Mouse (Mus musculus) kidney, embryonic 16.5 days (tissue): ENCODE measurements around the gene Lmo1. TPM values are rescaled to one million over a fixed set of nuclear protein-coding genes. Genes with fewer than 3 reads are reported as not detected.
"Not testable (repeated sequence)": the region's sequence is repeated elsewhere in the genome, so short reads cannot be mapped to it uniquely, and the experiment has no call there.

Experiments used
- ATAC-seq: fragments of 200-750 bp; cut with Nextera tagmentation; 2 replicates; pipeline ENCODE4 v1.8.0; 2017; ENCODE audit warnings: moderate TSS enrichment; ENCODE audit not compliant: low FRiP score, low TSS enrichment
- H3K27ac ChIP-seq: fragments of 300-500 bp; sonication (generic); 2 replicates; pipeline ENCODE4 v1.5.1; 2014; ENCODE audit warnings: low read length
- H3K27me3 ChIP-seq: fragments of 300-500 bp; sonication (generic); 2 replicates; pipeline ENCODE4 v1.6.1; 2014; ENCODE audit warnings: low read length, control low read depth, mixed read lengths; ENCODE audit not compliant: insufficient read depth
- H3K36me3 ChIP-seq: fragments of 300-500 bp; sonication (generic); 2 replicates; pipeline ENCODE4 v1.6.1; 2014; ENCODE audit warnings: low read length, control low read depth, mixed read lengths; ENCODE audit not compliant: insufficient read depth
- H3K4me1 ChIP-seq: fragments of 300-500 bp; sonication (generic); 2 replicates; pipeline ENCODE4 v1.6.1; 2014; ENCODE audit warnings: low read length, control low read depth, mixed read lengths; ENCODE audit not compliant: insufficient read depth
- H3K4me2 ChIP-seq: fragments of 300-500 bp; sonication (generic); replicated peaks from 2 replicates; pipeline ENCODE4 v1.6.1; 2014; ENCODE audit warnings: low read depth, low read length
- H3K4me3 ChIP-seq: fragments of 300-500 bp; sonication (generic); 2 replicates; pipeline ENCODE4 v1.5.1; 2014; ENCODE audit warnings: mild to moderate bottlenecking, low read length
- H3K9ac ChIP-seq: fragments of 300-500 bp; sonication (generic); replicated peaks from 2 replicates; pipeline ENCODE4 v1.6.1; 2014; ENCODE audit warnings: low read length
- H3K9me3 ChIP-seq: fragments of 300-500 bp; sonication (generic); 2 replicates; pipeline ENCODE4 v1.6.1; 2016; ENCODE audit warnings: low read length, control low read depth
- WGBS: fragments of 180-500 bp; shearing (Covaris S2); extraction: QIAGEN DNeasy Blood & Tissue Kit; methylation state at CpG from one replicate; pipeline ENCODE4 v1.1.7; 2014; 5-methylcytosine and 5-hydroxymethylcytosine counted together
- polyA plus RNA-seq: library from polyadenylated mRNA; unstranded; fragments of >200 nt; fragmentation: Nextera tagmentation; extraction: Ambion mirVana; gene quantifications from 2 replicates; pipeline ENCODE4 v1.2.1, GENCODE M21; 2015

Lmo1 gene
- polyA plus RNA-seq, 1 experiment from 2014 or later: 7.6 TPM

DNA sequence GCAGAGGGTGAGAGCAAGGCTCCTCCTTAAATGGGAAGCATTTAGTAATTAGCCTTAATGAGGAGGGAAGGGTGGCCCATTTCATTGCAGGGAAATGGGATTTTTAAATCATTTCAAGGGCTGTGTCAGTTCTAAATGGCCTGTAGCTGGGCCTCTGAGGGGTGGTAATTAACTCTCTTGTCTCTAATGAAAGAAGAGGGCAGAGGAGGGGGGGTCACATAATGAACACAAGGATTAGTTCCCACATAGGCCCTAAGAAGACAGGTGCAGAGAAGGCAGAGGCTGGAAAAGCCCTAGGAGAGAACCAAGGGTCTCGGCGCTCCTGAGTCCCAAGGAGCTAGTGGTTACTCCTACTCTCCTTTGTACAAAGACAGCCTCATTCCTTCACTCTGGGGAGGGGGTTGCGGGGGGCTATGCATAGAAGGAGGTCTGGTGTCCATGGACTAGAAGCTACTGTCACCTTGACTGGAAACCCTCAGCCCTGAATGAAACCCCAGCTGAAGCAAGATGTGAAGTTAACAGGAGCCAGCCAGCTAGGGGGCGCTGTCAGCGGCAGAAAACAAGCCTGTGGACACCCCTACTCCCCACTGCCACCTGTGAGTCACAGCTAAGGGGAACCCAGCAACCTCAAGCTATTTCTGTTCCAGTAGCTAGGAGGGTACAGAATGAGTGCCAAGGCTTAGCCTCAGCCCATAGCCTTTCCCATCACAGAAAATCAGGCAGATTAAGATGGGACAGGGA is 44.9 kb downstream of the Lmo1 start:
- no peaks in the 10 kb centered on the region for H3K27me3 ChIP-seq
- H3K27ac ChIP-seq: no peak overlapping the region
- H3K4me2 ChIP-seq: no peak overlapping the region
- H3K4me1 ChIP-seq: no peaks in the 10 kb centered on the region
- no peak overlapping the region for H3K9ac ChIP-seq
- H3K36me3 ChIP-seq: no peaks in the 10 kb centered on the region
- 75% methylated on average over 5 of the region's 5 CpGs for WGBS
- no peaks in the 10 kb centered on the region for H3K9me3 ChIP-seq
- H3K4me3 ChIP-seq: no peak overlapping the region
- no peak for ATAC-seq

DNA sequence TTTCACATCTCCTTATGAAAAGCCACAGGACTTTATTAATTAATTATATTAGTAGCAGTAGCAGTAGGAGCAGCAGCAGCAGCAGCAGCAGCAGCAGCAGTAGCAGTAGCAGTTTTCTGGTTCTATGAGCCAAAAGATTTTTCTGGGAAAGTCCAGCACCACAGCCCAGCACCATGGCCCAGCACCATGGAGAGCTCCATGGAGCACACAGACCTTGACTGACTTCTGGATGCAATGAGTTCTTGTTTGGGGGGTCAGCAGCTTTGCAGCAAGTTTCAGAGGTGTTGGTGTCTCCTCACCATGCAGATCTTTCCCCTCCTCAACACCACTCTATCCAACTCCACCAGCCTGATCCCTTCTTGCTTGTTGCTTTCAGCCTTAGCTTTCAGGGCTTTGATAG is 45.6 kb downstream of the Lmo1 start:
- Histone ChIP-seq H3K4me2 (no peak overlapping the region), H3K27ac (no peak overlapping the region), H3K4me3 (no peak overlapping the region), H3K4me1 (no peaks in the 10 kb centered on the region), H3K9ac (no peak overlapping the region), H3K9me3 (no peaks in the 10 kb centered on the region), H3K27me3 (no peaks in the 10 kb centered on the region), H3K36me3 (no peaks in the 10 kb centered on the region)
- ATAC-seq: no peak

DNA sequence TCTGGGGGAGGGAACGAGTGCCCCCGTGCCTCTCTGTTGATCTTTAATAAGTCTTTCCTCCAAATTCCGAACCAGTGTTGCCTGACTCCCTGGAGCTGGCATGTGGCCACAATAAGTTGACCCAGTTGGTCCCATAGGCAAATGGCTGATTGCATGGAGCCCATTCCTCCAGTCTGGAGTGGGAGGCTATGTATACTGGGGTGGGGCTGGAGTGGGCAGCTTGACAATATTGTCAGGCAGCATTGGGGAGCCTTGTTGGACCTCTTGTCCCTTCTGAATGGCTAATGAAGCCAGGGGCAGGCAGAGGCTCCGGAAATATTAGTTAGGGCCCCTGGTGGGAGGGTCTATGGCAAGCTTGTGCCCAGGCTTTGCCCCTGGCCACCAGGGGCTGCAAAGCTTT is 59.1 kb downstream of the Lmo1 start:
- H3K9ac ChIP-seq: no peak overlapping the region
- no peak overlapping the region for H3K27ac ChIP-seq
- ATAC-seq: no peak
- H3K9me3 ChIP-seq: no peaks in the 10 kb centered on the region
- no peak overlapping the region for H3K4me2 ChIP-seq
- no peaks in the 10 kb centered on the region for H3K27me3 ChIP-seq
- H3K36me3 ChIP-seq: no peaks in the 10 kb centered on the region
- no peak overlapping the region for H3K4me3 ChIP-seq
- no peaks in the 10 kb centered on the region for H3K4me1 ChIP-seq
- WGBS: 57% methylated on average over 4 of the region's 4 CpGs

DNA sequence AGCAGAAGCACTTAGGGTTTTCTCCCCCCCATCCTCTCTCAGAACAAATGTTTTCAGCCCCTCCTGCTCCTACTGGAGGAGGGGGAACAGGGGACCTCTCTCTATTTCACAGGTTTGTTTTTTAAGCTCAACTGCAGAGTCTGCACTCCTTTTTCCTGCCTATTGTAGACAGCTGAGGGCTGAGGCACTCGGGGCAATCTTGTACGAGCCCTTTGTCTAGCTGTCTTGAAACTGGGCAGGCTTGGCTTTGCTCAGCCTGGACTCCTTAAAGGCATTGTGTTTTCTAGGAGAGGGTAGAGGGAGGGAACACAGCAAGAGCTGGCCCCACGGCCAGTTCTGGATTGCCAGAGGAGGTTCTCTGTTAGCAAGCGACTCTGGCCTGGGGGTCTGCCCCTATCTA is 59.5 kb downstream of the Lmo1 start:
- not testable (repeated sequence) for H3K4me2 ChIP-seq, H3K27ac ChIP-seq, H3K4me3 ChIP-seq, ATAC-seq, H3K27me3 ChIP-seq, H3K9ac ChIP-seq, H3K4me1 ChIP-seq, H3K9me3 ChIP-seq, H3K36me3 ChIP-seq
- 75% methylated on average over 1 of the region's 4 CpGs for WGBS

DNA sequence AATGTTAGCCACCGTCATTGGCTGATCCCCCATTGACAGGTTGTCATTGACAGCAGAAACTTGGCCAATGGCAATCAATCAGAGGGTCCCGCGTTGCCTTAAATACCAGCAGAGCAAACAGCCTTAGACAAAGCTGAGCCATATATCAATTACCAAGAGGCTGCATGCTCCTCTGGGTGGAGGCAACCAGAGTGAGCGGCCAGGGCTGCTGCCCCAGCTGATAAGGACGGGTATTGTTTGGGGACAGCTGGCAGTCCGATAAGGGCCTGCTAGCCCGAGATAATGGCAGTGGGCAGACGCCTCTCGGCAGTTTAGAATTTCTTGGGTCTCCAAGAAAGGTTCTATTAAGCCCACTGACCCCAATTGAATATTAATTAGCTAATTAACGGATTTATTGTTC is 60.1 kb downstream of the Lmo1 start:
- Histone ChIP-seq H3K36me3 (no peaks in the 10 kb centered on the region), H3K27me3 (no peaks in the 10 kb centered on the region), H3K27ac (no peak overlapping the region), H3K4me3 (no peak overlapping the region), H3K4me2 (no peak overlapping the region), H3K4me1 (no peaks in the 10 kb centered on the region), H3K9me3 (no peaks in the 10 kb centered on the region), H3K9ac (no peak overlapping the region)
- WGBS: 47% methylated on average over 10 of the region's 10 CpGs
- ATAC-seq: no peak

DNA sequence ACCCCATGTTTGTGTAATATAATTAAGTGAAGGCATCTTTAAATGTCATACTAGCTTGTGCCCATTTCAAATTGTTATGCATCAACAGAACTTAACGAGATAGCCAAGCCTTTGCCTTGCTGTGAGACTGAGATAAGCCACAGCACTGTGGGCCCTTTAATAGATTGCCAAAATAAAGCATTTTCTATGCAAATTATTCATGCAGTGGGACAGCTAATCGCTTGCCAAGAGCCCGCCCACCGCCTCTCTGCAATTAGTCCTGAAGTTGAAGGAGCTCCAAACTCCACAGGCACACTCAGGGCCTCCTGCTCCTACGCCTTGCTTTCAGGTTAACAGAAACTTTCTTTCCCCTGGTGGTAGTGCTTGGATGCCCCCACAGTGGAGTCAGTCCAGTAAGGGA is 64.0 kb downstream of the Lmo1 start:
- WGBS: 73% methylated on average over 5 of the region's 5 CpGs
- Histone ChIP-seq H3K4me3 (no peak overlapping the region), H3K9ac (no peak overlapping the region), H3K27ac (no peak overlapping the region), H3K9me3 (no peaks in the 10 kb centered on the region), H3K4me1 (no peaks in the 10 kb centered on the region), H3K4me2 (no peak overlapping the region), H3K27me3 (no peaks in the 10 kb centered on the region), H3K36me3 (no peaks in the 10 kb centered on the region)
- ATAC-seq: no peak

DNA sequence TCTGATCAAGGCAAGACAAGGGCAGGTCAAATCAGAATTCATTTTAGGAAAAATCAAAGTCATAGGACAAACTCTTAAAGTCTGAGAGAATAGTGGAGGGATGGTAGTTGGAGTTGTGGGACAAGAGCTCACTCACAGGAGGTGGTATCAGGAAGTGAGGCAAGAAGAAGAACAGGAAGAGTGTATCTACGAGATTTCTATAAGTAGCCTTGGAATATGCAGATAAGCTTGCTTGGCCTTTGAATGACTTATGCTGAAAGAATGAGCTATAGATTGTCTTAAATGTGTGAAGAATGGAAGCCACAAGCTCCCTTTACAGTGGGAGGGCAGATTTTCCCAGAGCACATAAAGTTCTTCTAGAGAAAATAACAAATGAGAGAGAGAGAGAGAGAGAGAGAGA is 70.1 kb downstream of the Lmo1 start:
- 65% methylated on average over 1 of the region's 1 CpGs for WGBS
- Histone ChIP-seq H3K4me2 (no peak overlapping the region), H3K27ac (no peak overlapping the region), H3K9me3 (no peaks in the 10 kb centered on the region), H3K4me1 (no peaks in the 10 kb centered on the region), H3K9ac (no peak overlapping the region), H3K4me3 (no peak overlapping the region), H3K36me3 (no peaks in the 10 kb centered on the region), H3K27me3 (no peaks in the 10 kb centered on the region)
- no peak for ATAC-seq

DNA sequence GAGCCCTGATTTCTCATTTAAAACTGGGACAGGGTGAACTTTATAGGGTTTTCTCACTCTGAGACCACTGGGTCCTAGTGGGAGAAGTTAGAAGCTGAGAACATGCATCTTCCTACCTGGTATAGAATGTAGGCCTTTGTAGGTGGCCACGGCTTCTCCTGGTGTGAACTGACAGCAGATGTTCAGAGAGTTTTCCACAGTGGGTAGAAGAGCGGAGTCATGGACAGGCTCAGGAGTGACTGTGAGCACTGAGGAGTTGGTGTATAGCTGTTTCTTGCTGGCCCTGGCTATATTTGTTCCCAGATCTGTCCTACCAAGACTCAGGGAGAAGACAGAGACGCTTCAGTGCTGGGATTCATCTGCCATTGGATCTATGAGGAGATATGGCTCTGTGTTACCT is 73.8 kb downstream of the Lmo1 start:
- no peak overlapping the region for H3K4me2 ChIP-seq
- H3K9ac ChIP-seq: no peak overlapping the region
- H3K4me3 ChIP-seq: no peak overlapping the region
- no peak overlapping the region for H3K27ac ChIP-seq
- 77% methylated on average over 3 of the region's 3 CpGs for WGBS
- no peaks in the 10 kb centered on the region for H3K9me3 ChIP-seq
- H3K27me3 ChIP-seq: no peaks in the 10 kb centered on the region
- no peak for ATAC-seq
- H3K36me3 ChIP-seq: no peaks in the 10 kb centered on the region
- H3K4me1 ChIP-seq: no peaks in the 10 kb centered on the region

DNA sequence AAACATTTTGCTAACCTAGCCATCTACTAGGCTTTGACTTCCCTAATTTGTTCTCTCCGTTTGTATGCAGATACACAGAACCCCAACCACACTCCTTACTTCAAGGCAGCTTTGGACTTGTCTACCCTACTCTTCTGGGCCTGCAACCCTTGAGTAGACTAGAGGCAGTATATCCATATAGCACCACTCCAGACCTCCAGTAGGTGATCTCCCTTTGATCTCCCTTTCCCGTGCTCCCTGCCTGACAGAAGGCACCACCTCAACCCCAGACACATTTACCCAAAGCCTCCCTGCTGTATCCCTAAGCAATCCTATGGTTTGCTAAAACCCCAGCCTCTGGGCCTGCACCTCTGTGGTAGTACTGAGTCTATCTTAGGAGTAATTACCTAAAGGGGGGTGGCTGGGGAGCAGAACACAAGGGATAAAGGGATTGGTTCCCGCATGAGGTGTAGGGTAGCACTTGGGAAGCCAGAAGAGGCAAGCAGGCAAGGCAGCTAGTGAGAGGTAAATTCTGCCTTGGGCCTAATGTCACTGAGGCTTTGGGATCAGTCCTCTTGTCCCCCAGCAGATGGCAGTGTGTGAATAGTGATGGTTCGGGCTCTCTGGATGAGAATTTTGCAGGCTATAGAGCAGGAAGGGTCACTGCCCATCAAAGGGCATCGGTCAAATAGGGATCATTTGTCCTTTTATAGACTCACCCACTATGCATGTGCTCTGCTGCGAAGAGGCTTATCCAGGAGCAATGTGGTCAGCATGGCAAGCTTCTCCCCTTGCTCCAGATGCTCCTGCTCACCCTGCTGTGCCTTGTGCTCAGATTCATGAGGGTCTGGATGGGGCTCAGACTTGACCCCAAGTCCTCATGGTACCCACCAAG is 76.6 kb downstream of the Lmo1 start:
- H3K4me2 ChIP-seq: no peak overlapping the region
- no peak overlapping the region for H3K4me3 ChIP-seq
- no peak overlapping the region for H3K9ac ChIP-seq
- H3K9me3 ChIP-seq: no peaks in the 10 kb centered on the region
- no peaks in the 10 kb centered on the region for H3K4me1 ChIP-seq
- 23% methylated on average over 6 of the region's 6 CpGs for WGBS
- H3K27me3 ChIP-seq: no peaks in the 10 kb centered on the region
- no peaks in the 10 kb centered on the region for H3K36me3 ChIP-seq
- no peak overlapping the region for H3K27ac ChIP-seq
- ATAC-seq: 0 out of 2 replicates have a peak, but pooled peaks have one; percentile 42

DNA sequence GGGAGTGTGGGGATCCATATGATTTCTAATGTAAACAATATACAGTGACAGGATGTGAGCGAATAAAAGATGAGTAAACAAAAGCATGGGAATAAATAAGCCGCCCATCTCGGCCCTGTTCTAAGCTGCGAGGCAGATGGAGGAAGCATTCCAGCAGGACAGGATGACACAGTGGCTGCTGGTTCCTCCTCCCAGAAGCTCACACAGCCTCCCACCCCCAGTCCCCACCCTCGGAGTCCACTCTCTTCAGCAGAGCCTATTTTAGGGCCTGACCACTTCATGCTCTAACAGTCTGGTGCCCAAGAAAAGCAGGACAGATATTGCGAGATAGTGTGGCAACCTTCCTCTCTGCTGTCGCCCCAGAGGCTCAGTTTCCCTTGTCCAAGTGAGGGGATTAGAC is 77.8 kb downstream of the Lmo1 start:
- no peak overlapping the region for H3K4me2 ChIP-seq

More for the DNA sequence above, 77.8 kb downstream of the Lmo1 start:
- WGBS: 71% methylated on average over 7 of the region's 7 CpGs
- Histone ChIP-seq H3K4me3 (no peak overlapping the region), H3K4me1 (no peaks in the 10 kb centered on the region), H3K9me3 (no peaks in the 10 kb centered on the region), H3K36me3 (no peaks in the 10 kb centered on the region), H3K27me3 (no peaks in the 10 kb centered on the region), H3K27ac (no peak overlapping the region), H3K9ac (no peak overlapping the region)
- ATAC-seq: no peak
